Mouse (Mus musculus) erythroblast, adult 5-6 weeks (primary cell): ENCODE data around the gene Hormad1. TPM values are rescaled to one million over a fixed set of nuclear protein-coding genes. Genes with fewer than 3 reads are reported as not detected.
A peak's percentile ranks its signal among the peaks of the same experiment; 100 is the strongest.

Experiments used
- ATAC-seq: replicated peaks from 2 replicates; pipeline ENCODE4 v1.8.0; 2016; ENCODE audit warnings: moderate number of reproducible peaks, mild to moderate bottlenecking, moderate TSS enrichment, inconsistent platforms; ENCODE audit not compliant: poor library complexity, low FRiP score, severe bottlenecking
- total RNA-seq, 2 experiments: library from RNA; stranded (forward) in 1 of 2; stranded (reverse) in 1 of 2; fragments of 150-400 nt in 1 of 2; fragments of 200-764, 138-1000 nt in 1 of 2; gene quantifications; 2 replicates each; pipeline versions ENCODE4 v1.2.3 to v1.2.4; 2015 to 2017; ENCODE audit warnings: low replicate concordance in 2 of 2

The Hormad1 gene
- total RNA-seq, 2 experiments from 2014 or later: not detected

DNA sequence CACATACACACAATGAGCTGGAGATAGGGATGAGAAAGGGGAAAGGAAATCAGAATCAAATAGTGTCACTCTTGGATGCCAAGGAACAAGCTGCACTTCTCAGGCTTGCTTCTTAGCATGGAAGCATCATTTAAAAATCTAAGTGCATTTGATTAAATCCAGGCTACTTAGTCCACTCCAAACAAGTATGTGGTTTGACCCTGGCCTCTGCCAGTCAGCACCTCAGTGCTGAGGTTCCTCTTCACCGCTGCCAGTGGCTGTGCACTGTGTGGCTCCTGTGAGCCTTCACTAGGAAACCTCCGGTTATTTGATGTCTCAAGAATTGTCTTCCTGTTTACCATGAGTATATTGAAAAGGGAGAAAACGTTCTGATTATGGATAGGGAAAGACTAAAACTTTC is 71.4 kb downstream of the Hormad1 start:
- no peak for ATAC-seq

DNA sequence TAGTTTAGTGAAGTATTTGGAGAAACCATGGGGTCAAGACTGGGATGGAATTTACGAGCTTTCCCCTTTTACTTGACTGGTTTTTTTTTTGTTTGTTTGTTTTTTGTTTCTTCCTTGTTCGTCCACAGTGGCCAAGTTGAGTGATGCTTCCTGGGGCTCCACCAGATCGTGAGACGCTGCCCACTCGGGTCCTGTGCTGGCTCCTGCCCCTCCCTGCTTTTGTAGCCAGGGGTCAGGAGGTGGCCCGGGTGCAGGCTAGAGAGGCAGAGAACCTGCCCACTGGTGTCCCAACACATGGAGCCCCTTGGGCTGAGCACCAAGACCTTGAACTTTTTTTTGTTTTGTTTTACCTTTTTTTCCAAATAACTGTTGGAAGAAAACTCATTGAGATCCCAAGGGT is 71.8 kb downstream of the Hormad1 start:
- no peak for ATAC-seq

DNA sequence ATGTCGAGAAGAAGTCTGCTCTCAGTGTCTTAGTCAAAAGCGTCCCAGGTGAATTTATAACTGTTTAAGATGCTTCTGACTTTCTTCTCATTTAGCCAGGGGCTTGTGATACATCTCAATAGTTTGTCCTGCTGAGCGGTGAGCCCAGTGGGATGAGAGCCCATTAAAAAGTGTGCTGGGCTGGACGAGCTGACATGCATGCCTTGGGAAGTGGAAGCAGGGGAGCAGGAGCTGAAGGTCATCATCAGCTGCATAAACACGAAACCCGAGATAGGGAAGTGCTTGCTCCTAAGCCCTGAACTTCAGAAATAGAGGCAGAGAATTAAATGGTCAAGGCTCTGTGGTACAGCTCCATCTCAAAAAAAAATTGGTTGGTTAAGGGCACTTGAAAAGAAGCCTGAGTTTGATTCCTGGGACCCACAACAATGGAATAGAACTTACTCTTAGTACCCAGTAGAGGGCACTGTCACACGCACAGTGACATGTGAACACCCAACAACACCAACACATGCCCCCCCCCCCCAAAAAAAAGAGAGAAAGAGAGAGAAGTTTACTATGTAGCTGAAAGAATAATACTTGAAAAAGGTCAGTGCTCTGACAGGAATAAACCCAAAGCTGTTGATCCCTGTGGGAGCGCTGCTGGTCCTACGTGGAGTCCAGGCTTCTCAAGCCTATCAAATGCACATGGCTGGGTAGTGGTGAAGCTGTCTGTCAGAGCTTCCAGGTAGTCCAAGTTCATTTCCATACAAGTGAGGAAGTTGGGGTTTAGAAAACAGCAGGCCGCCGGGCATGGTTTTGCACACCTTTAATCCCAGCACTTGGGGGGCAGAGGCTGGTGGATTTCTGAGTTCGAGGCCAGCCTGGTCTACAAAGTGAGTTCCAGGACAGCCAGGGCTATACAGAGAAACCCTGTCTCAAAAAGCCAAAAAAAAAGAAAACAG is 73.4 kb downstream of the Hormad1 start:
- ATAC-seq: peak; percentile 54; the same call in 1 of the 2 replicates

DNA sequence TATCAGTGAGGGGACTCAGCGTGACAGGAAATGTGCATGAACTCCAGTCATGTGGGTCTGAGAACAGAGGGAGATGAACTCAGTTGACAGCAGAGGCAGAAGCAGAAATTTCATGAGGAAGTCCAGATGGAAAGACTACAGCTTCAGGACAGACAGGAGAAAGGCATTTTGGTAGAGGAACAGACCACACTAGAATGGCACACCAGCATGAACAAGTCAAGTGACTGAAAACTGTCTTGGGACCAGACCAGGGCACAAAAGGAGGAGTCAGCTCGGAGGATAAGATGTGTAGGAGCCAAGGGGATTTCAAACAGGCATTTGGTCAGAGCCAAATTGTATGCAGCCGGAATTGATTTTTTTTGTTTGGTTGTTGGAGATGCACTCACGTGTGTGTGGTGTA is 76.2 kb downstream of the Hormad1 start:
- no peak for ATAC-seq

DNA sequence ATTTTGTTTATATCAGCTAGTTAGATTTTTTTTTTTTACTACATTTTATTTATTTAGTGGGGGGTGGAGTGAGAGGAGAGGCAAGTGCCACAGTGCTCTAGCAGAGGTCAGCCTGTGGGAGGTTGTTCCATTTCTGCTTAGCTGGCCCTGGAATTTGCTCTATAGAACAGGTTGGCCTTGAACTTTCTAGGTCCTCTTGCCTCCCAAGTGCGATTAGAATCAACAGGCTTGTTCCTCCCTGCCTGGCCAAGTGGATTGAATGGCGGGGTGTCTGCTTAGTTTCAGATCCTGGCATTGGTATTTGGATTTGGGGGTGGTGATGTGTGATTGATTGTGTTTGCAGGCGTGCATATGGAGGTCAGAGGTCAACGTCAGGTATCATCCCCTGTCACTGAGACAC is 76.6 kb downstream of the Hormad1 start:
- ATAC-seq: no peak

Other genes starting within 250 kb of the Hormad1 start
- gene Cers2, start 244.9 kb upstream of the Hormad1 start, total RNA-seq (2015; ENCODE audit: low replicate concordance): 45.1 and 45.2 TPM in 2 replicates
- gene Cers2, start 244.9 kb upstream of the Hormad1 start, total RNA-seq (2017; ENCODE audit: low replicate concordance): 26.8 and 31.9 TPM in 2 replicates
- 6.1 and 20.6 TPM in 2 replicates for gene Setdb1, start 202.5 kb upstream of the Hormad1 start, total RNA-seq (2015; ENCODE audit: low replicate concordance)
- 6.6 and 7.5 TPM in 2 replicates for gene Setdb1, start 202.5 kb upstream of the Hormad1 start, total RNA-seq (2017; ENCODE audit: low replicate concordance)
- gene 4930558C23Rik, start 156.8 kb upstream of the Hormad1 start, total RNA-seq (2015; ENCODE audit: low replicate concordance): not detected in 2 replicates
- not detected in 2 replicates for gene 4930558C23Rik, start 156.8 kb upstream of the Hormad1 start, total RNA-seq (2017; ENCODE audit: low replicate concordance)
- 35.9 and 43.1 TPM in 2 replicates for gene Arnt, start 125.3 kb upstream of the Hormad1 start, total RNA-seq (2015; ENCODE audit: low replicate concordance)
- gene Arnt, start 125.3 kb upstream of the Hormad1 start, total RNA-seq (2017; ENCODE audit: low replicate concordance): 36.0 and 53.4 TPM in 2 replicates
- gene Ctsk, start 60.4 kb upstream of the Hormad1 start, total RNA-seq (2015; ENCODE audit: low replicate concordance): 5.2 TPM in 1 of 2 replicates, not detected in the other
- 1.0 TPM in 1 of 2 replicates, not detected in the other for gene Ctsk, start 60.4 kb upstream of the Hormad1 start, total RNA-seq (2017; ENCODE audit: low replicate concordance)
- gene Ctss, start 32.9 kb upstream of the Hormad1 start, total RNA-seq (2015; ENCODE audit: low replicate concordance): 96.5 and 125 TPM in 2 replicates
- 142 and 143 TPM in 2 replicates for gene Ctss, start 32.9 kb upstream of the Hormad1 start, total RNA-seq (2017; ENCODE audit: low replicate concordance)
- 73.8 and 84.0 TPM in 2 replicates for gene Golph3l, start 29.3 kb downstream of the Hormad1 start, total RNA-seq (2015; ENCODE audit: low replicate concordance)
- 115 and 116 TPM in 2 replicates for gene Golph3l, start 29.3 kb downstream of the Hormad1 start, total RNA-seq (2017; ENCODE audit: low replicate concordance)
- gene Ensa, start 65.3 kb downstream of the Hormad1 start, total RNA-seq (2015; ENCODE audit: low replicate concordance): 30.9 and 34.1 TPM in 2 replicates
- 52.8 and 58.1 TPM in 2 replicates for gene Ensa, start 65.3 kb downstream of the Hormad1 start, total RNA-seq (2017; ENCODE audit: low replicate concordance)
- 83.2 and 113 TPM in 2 replicates for gene Mcl1, start 99.1 kb downstream of the Hormad1 start, total RNA-seq (2015; ENCODE audit: low replicate concordance)
- gene Mcl1, start 99.1 kb downstream of the Hormad1 start, total RNA-seq (2017; ENCODE audit: low replicate concordance): 70.6 and 76.3 TPM in 2 replicates
- gene Adamtsl4, start 128.2 kb downstream of the Hormad1 start, total RNA-seq (2015; ENCODE audit: low replicate concordance): not detected in 2 replicates
- gene Adamtsl4, start 128.2 kb downstream of the Hormad1 start, total RNA-seq (2017; ENCODE audit: low replicate concordance): not detected in 2 replicates
- gene Ecm1, start 179.9 kb downstream of the Hormad1 start, total RNA-seq (2015; ENCODE audit: low replicate concordance): not detected in 2 replicates
- 0.42 and 1.1 TPM in 2 replicates for gene Ecm1, start 179.9 kb downstream of the Hormad1 start, total RNA-seq (2017; ENCODE audit: low replicate concordance)
- 3.7 and 15.3 TPM in 2 replicates for gene Tars2, start 200.5 kb downstream of the Hormad1 start, total RNA-seq (2015; ENCODE audit: low replicate concordance)
- 3.1 and 7.2 TPM in 2 replicates for gene Tars2, start 200.5 kb downstream of the Hormad1 start, total RNA-seq (2017; ENCODE audit: low replicate concordance)